In the genomic region with DNA sequence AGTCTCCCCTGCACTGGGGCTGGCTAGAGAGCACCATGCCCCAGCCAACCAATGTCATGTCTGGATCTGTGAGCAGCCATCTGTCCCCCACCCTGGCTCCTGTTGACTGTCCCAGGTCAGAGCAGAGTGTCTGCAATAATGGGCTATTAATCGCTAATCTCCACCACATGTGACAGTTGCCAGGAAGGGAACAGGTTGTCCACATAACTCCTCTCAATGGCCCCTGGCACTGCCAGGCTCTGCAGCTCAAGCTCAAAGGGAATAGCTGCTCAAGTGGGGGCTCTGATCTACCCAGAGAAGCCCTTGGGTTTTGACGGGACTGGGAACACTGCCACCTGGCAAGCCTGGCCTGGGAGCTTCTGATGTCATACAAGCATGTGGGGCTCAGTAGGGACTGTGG, we compare ENCODE assay signal across 10 mouse cellular contexts.
DNase-seq lines count a peak whose midpoint lies in the region; ATAC-seq and TF ChIP-seq lines count a peak whose summit lies in the region.
"Had no signal": no experiment of that assay in that cellular context is flagged by ENCODE, and none has a peak within 500 bp of the region (broad histone marks: within the 10 kb centered on the region; RNA-seq: fewer than 3 reads in every experiment).

No protein-coding gene starts in this region.

- no peaks in the 10 kb centered on the region for H3K27me3 ChIP-seq in forebrain, embryonic 15.5 days
- H3K27me3 ChIP-seq in forebrain, embryonic 11.5 days (ENCODE audit: control insufficient read depth, insufficient read depth, low read length) = no peaks in the 10 kb centered on the region
- H3K27me3 ChIP-seq in hindbrain, postnatal 0 days (ENCODE audit: insufficient read depth, low read length) = peaks cover 10% of the 10 kb centered on the region; the same call in 1 of the 2 replicates
- H3K27me3 ChIP-seq: liver, embryonic 13.5 days had no signal

- WGBS in forebrain, embryonic 15.5 days = 44% methylated on average over 2 of the region's 2 CpGs
- WGBS in forebrain, embryonic 11.5 days = 81% methylated on average over 2 of the region's 2 CpGs
- 35% methylated on average over 2 of the region's 2 CpGs for WGBS in hindbrain, postnatal 0 days

- no peaks in the 10 kb centered on the region for H3K9me3 ChIP-seq in forebrain, embryonic 15.5 days
- no peaks in the 10 kb centered on the region for H3K9me3 ChIP-seq in forebrain, embryonic 11.5 days (ENCODE audit: control insufficient read depth, low read length)
- H3K9me3 ChIP-seq in hindbrain, postnatal 0 days (ENCODE audit: low read length) = no peaks in the 10 kb centered on the region
- H3K9me3 ChIP-seq: liver, embryonic 13.5 days had no signal

- peak overlapping the region; percentile 37 for H3K27ac ChIP-seq in forebrain, embryonic 15.5 days (replicated peaks)
- no peak overlapping the region for H3K27ac ChIP-seq in forebrain, embryonic 11.5 days (ENCODE audit: low read depth, low read length)
- H3K27ac ChIP-seq in hindbrain, postnatal 0 days = no peak overlapping the region
- H3K27ac ChIP-seq: liver, embryonic 13.5 days had no signal

- H3K4me1 ChIP-seq in forebrain, embryonic 15.5 days = peaks cover 17% of the 10 kb centered on the region
- no peaks in the 10 kb centered on the region for H3K4me1 ChIP-seq in forebrain, embryonic 11.5 days (replicated peaks; ENCODE audit: control insufficient read depth, insufficient read depth, low read length)
- peaks cover 5% of the 10 kb centered on the region; the same call in 1 of the 2 replicates for H3K4me1 ChIP-seq in hindbrain, postnatal 0 days (ENCODE audit: insufficient read depth, low read length)
- H3K4me1 ChIP-seq: liver, embryonic 13.5 days had no signal

- TF ChIP-seq CTCF in hindbrain, postnatal 0 days (IDR thresholded peaks at IDR 0.05; ENCODE audit: low read depth) = no peak

- H3K36me3 ChIP-seq in forebrain, embryonic 15.5 days = no peaks in the 10 kb centered on the region
- H3K36me3 ChIP-seq in forebrain, embryonic 11.5 days (ENCODE audit: control insufficient read depth, insufficient read depth, low read length) = no peaks in the 10 kb centered on the region
- no peaks in the 10 kb centered on the region for H3K36me3 ChIP-seq in hindbrain, postnatal 0 days (ENCODE audit: insufficient read depth, low read length)
- H3K36me3 ChIP-seq: liver, embryonic 13.5 days had no signal

- no peak overlapping the region for H3K9ac ChIP-seq in forebrain, embryonic 15.5 days (replicated peaks)
- no peak overlapping the region for H3K9ac ChIP-seq in forebrain, embryonic 11.5 days (ENCODE audit: low read length)
- H3K9ac ChIP-seq in hindbrain, postnatal 0 days (replicated peaks; ENCODE audit: low read length) = no peak overlapping the region
- H3K9ac ChIP-seq: liver, embryonic 13.5 days had no signal

- no peak overlapping the region for H3K4me2 ChIP-seq in forebrain, embryonic 15.5 days (replicated peaks)
- no peak overlapping the region for H3K4me2 ChIP-seq in forebrain, embryonic 11.5 days (ENCODE audit: low read depth, low read length, severe bottlenecking)
- no peak overlapping the region for H3K4me2 ChIP-seq in hindbrain, postnatal 0 days (ENCODE audit: low read depth, low read length)
- H3K4me2 ChIP-seq: liver, embryonic 13.5 days had no signal

- H3K4me3 ChIP-seq in forebrain, embryonic 15.5 days = no peak overlapping the region
- H3K4me3 ChIP-seq in forebrain, embryonic 11.5 days (ENCODE audit: low read depth, low read length) = no peak overlapping the region
- H3K4me3 ChIP-seq in hindbrain, postnatal 0 days (ENCODE audit: low read length) = no peak overlapping the region
- H3K4me3 ChIP-seq: liver, embryonic 13.5 days had no signal

- no peak for DNase-seq in forebrain, embryonic 11.5 days (ENCODE audit: low spot score)
- DNase-seq in lung, postnatal 10 days = peak; percentile 24
- DNase-seq in lung, postnatal 14 days = no peak
- peak; percentile 17 for DNase-seq in cerebellum, adult 9-11 months
- peak; percentile 84 for DNase-seq in hindbrain, postnatal 0 days (ENCODE audit: low spot score)
- DNase-seq in spleen, postnatal 36 days (ENCODE audit: low spot score in 2 of 2) = no peak
- DNase-seq in lung, adult 18-20 months = no peak
- DNase-seq: liver, embryonic 13.5 days had no signal

- peak; percentile 88 for ATAC-seq in forebrain, embryonic 15.5 days (replicated peaks)
- no peak for ATAC-seq in forebrain, embryonic 11.5 days (replicated peaks; ENCODE audit: low FRiP score)
- peak; percentile 88 for ATAC-seq in hindbrain, postnatal 0 days
- ATAC-seq: CD4-positive, CD25-positive, alpha-beta regulatory T cell, adult 4 months had no signal

Comparison
In these comparisons a context has a peak if more than half of its experiments do, and no peak if none do; other contexts are left out.
1. DNase-seq: peak in lung, postnatal 10 days (single experiment), cerebellum, adult 9-11 months (single experiment) and hindbrain, postnatal 0 days (single experiment); none in forebrain, embryonic 11.5 days (single experiment), lung, postnatal 14 days (single experiment), spleen, postnatal 36 days (0 of 2) and lung, adult 18-20 months (0 of 2).